Mouse (Mus musculus) layer of hippocampus, postnatal 14 days (tissue): Measurements from ENCODE around the gene Il15. TPM values are rescaled to one million over a fixed set of nuclear protein-coding genes. Genes with fewer than 3 reads are reported as not detected.

Experiments used
- DNase-seq, 2 experiments: peaks; one replicate each; pipeline ENCODE4 v3.0.0; 2021 to 2022; ENCODE audit warnings: low spot score in 2 of 2, mixed read lengths in 1 of 2
- long read RNA-seq, 2 experiments: library from polyadenylated mRNA; stranded (forward); transcript quantifications; one replicate each; pipeline ENCODE4 v2.0.0; 2021
- total RNA-seq, 2 experiments: library from RNA; stranded (reverse); gene quantifications; 2 replicates each; pipeline ENCODE4 v1.2.3; 2021

The Il15 gene
- 1 to 10 TPM; 1.7 to 1.8 TPM for total RNA-seq
- long read RNA-seq, experiment 1, partial matches to known transcripts, result 0 of 1 reads
- long read RNA-seq, experiment 1, other reads (novel, unspliced or antisense), result 1 of 1 reads
- long read RNA-seq, experiment 2, partial matches to known transcripts, result 0 of 2 reads
- long read RNA-seq, experiment 2, other reads (novel, unspliced or antisense), result 1 of 2 reads

DNA sequence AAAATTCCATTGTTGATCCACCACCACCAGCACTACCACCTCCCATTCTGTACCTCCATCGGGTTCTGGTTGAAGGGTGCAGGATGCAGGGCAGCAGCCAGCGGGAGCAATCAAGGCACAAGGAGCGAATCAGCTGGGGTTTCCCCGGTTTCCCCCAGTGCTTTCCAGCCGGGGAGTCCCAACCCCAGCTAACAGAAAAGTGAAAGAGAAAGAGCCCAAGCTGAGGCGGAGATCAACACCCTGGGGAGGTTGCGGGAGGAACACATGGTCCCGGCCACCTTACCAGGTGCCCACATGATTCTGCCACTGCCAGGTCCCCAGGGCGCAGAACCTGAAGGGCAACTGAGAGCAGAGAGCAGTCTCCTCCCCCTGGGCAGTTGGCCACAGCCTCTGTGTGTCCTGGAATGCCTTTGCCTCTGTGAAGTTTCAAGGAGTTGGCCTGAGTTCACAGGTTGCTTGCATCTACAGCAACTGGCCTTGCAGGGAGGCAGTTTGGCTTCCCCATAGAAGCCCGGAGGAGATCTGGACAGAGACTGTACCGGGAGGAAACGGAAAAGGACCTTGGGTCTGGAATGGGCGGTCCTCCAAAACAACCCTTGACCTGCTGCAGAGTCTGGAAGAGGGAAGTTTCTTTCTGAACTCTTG lies at the start of gene Il15:
Gene Il15, minus strand, starts transcription at position 537 of the 645 bp plus-strand sequence.
- DNase-seq, result peak in 1 of 2 experiments; percentile 16

DNA sequence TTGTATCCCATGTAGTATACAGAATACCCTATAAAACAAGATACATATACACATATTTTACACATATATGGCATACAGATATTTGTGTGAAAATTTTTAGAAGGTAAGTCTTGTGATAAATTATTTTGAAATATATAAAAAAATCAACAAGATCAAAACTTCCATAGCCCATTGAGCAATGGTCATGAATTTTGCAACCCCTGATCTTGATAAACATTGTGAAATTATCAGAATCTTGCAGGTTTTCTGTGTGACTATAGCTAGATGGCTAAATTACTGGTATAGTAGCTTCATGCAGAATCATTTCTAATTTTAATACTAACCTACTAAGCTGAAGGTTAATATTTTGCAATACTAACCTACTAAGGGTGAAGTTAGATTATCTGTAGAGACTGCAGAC lies 41.9 kb upstream of the Il15 start:
- no peak for DNase-seq

DNA sequence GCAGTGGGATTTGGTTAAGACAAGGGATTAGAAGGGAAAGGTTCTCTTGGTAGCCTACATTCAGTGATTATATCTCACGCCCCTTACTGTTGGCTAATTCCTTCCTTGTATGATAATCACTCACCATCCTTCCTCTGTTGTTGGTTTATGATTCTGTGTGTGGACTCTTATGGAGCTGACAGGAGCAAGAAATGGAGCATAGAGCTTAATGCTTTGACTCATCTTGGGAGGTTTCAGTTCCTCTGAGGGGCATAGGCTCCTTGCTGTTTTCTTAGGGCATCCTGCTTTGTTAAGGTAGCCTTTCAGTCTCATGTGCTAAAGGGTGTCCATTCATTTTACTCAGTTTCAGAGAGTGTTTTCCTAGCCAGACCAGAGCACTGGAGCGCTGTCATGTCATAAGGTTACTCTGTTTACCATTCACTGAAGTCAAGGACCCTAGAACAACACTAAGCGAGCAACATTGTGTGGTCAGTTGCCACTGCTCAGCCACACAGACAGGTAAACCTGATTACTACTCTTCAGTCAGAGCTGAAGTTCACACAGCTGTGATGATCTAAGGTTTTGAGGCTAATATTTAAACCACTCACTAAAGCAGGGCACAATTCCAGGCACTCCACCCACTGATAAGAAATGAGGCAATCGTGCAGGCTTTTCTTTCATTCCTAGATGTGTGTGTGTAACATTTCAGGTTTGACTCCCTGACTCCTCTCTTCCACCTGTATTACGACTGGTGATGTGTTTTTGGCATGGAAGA lies 13.7 kb upstream of the Il15 start:
- no peak for DNase-seq

DNA sequence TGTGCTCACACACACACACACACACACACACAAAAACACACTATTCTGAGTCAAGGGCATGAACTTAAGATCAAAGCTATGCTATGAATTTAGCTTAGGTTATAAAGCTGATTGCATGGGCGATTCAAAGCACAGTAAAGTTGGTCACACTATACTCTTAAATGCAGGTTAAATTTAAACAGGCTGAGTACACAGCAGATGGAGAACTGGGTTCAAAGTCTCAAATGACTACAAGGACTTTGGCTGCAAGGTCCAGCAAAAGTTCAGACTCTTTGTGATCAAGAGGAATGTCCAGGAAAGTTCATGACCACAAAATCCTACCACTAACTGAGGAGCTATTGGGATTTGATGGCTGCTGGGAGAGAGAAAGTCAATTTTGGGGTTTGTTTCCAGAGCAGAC lies 12.5 kb upstream of the Il15 start:
- DNase-seq, result no peak

DNA sequence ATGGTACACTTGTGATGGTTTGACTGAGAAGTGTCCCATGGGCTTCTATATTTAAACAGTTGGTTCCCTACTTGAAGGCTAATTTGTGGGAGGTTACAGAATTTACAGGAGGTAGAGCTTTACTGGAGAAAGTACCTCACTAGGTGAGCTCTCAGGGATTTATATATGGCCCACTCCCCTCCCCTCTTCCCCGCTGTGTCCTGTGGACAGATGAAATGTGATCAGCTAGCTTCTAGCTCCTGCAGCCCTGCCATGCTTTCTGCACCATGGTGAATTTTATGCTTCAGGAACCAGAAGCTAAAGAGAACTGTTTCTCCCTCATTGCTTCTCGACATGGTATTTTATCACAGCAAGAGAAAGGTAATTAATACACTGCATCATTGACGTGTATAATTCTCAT lies 7.1 kb upstream of the Il15 start:
- no peak for DNase-seq

DNA sequence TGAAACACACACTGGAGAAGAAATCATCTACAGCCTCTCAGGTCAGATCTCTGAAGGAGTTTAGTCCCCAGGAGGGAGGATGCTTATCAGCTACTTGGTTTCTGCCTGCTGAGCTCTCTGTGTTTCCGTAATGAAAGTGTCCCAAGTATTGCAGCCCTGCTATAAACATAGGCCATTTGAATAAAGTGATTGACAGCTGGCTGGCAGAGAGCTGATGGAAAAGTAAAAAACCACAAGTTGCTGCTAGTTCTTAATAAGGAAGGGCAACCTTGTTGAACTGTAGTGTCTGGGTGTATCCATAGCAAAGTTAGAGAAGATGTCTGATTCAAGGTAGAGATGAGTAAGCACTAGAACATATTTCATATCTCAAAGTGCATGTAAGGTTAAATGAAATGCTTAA lies 4.0 kb upstream of the Il15 start:
- DNase-seq, result no peak

DNA sequence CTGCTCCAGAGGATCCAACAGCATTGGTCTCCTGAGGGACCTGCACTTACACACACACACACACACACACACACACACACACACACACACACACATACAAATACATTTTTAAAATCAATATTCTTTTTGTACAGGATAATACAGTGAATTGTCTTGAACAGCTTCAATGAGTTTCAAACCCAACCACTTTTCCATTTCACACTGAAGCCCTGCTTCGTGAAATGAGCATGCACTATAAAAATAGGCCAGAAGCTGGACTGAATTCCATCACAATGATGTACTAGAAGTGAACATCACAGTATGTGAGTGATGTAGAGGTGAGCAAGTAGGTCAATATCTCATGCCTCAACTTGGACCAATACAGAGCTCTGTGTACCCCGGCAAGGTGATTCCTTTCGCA lies 1.0 kb upstream of the Il15 start:
- no peak for DNase-seq

DNA sequence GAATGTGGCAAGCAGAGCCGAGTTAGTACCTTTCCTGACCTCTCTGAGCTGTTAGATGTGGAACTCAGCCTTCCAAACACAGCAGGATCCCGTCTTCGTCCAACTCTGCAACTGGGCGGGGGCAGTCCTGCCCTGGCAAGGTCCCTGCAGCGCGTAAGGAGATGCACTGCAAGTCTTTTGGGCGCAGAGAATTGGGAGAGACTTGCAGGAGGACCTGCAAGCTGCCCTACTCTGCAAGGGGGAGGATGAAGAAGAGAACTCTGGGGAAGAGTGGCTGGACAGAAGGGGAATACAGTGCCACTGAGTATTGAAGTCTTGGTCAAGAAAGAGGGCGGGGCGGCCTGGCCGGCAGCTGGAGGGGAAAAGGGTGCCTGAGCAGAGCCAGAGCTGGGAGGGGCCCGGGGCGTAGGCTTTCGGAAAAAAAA lies 749 bp downstream of the Il15 start:
- no peak for DNase-seq

DNA sequence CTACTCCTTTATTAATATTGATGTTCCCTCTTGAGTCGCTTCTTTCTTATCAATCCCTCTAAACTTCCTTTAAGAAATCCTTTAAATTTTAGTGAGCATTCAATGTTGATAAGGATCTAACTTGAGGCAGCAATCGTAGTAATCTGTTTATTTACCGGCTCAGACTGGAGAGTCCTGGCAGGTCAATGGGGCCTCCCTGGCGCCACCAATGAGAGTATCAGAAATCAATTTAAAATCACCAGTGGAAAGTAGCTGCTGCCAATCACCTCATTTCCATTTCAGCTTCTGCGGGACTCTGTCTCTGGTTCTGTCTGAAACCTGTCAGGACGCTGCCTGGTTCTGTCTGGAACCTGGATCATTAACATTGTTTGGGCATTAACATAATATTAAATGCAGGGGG lies 1.5 kb downstream of the Il15 start:
- no peak for DNase-seq

DNA sequence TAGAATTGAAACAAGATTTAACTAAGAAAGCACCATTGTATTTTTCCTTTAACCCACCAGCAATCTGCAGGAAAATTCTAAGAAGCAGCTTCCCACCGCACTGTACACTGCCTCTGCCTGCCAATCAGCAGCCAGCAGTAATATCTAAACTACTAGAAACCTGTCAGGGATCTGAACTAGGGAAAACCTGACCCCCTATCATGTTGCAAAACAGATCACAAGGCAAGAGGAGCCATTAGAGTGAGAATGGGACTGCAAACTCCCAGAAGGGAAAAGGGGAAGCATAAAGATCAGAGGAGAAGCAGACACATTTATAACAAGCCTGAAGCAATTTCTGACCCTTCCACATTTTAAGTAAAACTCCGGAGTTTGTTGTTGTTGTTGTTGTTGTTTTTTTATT lies 2.0 kb downstream of the Il15 start:
- DNase-seq, result no peak

DNA sequence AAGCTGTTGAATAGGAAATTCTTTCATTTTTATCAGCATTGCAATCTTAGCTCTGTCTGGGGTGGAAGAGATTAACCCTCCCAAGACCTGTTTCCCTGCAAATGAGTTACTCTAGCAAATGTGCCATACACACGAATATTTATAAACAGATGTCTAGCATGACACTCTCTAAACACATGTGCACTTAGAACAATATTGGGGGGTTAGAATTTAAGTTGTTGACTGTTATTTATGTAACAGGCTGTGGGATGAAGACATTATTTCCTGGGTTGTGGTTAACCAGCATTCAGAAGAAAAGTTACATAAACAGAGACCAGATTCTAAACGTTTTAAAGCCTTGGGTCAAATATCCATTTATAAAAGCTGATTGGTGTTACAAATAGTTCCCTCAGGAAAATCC lies 2.6 kb downstream of the Il15 start:
- no peak for DNase-seq

DNA sequence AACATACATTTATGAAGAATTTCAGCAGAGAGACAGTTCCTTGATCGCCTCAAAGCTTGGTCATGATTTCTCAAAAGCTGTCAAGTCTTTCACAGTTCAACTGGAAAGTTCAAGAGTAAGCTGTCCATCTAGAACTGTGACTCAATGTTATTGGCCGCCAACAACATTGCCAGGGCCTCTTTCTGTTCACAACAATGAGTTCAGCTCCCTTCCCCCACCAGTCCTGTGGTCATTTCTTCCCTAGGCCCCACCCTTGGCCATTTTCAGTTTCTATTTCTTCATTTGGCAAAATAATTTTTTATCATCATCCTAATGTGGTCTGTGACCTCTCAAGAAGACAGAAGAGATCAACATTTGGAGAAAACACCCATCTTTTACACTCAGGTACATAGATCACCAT lies 4.5 kb downstream of the Il15 start:
- DNase-seq, result no peak

DNA sequence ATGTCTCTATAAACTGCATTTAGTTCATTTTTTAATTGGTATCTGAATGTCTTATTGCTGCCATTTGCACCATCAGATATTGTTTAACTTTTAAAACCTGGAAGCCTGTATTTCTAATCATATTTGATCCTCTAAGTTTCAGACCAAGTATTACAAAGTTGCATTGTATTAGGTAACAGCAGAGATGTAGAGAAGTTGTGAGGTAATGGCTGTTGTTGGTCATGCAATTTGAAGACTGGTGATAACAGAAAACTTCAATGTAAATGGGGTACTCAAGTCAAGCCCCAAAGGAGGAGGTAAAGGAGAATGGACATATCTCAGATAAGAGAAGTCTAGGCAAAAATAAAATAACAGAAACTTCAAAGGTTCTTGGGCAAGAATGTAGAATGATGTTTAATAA lies 11.8 kb downstream of the Il15 start:
- DNase-seq, result no peak

DNA sequence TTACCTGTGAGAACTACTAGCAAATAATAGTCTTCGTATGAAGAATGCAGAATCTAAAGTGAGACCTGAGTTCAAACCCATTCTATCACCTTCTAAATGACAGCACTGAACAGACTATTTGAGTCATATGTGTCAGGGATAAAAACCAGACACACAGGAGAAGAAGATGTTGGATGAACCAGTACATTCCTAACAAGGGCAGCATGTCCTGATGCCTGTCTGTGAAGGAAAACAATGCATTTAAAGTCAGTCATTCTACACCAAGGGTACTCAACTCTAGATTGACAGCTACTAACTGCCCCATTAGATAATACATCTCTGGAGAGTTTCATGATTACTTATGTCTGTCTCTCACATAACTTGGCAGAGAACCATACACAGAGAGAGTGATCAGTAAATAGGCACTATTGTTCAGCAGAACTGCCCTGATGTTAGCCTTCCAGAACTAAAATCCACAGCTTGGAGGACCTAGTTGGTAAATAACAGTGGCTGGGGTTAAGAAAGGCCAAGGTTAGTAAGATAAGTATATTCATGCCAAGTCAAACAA lies 14.6 kb downstream of the Il15 start:
- DNase-seq, result no peak

DNA sequence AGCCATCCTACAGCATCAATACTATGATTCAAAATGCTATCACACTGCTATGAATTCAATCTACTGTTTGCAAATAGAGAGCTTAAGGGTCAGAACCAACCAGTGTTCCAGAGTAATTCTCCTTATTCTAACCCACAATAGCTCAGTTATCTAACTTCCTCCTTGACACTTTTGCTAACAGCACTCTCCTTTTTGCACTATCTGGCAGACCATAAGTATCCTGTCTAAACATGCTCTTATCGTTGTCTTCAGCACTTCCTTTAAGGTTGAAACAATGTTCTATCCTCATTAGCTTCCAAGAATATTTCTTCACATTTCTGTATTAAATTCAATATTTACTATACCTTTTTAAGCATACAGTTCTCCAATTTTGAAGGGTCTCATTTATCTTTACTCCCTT lies 15.4 kb downstream of the Il15 start:
- DNase-seq, result no peak

DNA sequence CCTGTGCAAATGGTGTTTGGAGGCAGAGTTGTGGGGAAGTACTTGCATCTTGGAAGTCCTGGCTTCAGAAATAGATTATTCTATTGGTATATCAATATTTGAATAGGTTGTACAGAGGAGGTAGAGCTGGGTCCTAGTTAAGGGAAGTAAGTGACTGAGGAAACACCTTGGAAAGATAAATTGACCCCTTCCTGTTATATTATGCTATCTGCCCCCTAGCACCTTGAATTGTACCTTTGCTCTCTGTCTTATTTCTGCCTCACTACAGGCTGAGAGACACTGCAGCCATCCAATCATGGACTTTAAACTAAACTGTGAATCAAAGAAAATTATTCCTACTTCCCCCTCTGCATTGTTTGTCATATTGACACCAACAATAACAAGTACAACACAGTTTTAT lies 17.2 kb downstream of the Il15 start:
- DNase-seq, result no peak

DNA sequence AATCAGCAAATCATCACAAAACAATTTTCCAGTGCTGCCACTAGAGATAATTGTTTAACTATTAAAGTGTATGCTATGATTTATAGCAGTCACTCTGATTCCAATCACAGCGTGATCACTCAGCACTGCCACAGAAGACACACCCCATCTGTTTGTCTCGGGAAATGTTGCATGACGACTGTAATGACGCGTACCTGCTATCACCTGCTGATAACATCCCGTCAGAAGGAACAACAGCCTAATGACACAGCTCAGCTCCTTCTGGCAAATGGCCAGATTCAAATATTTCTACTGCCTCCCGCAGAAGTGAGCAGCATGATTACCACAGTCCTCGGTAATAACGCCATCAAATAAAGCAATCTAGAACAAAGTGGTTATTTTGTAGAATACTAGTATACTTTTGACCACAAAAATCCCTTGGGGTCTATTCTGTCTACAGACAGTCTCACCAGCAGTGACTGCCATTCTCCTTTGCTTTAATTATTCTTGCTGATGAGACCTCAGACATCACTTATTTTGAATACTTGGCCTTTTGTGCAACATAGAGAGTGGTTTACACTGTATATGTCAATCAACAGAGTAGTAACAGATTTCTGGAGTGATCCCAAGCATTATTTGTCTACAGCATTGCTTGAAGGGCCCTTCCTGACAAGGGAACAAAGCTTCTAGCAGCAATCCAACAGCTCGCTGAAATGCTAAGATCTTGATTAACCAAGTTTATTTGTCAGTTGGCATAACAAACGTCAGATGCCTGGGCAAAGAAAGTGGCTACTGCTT lies 18.4 kb downstream of the Il15 start:
- no peak for DNase-seq

DNA sequence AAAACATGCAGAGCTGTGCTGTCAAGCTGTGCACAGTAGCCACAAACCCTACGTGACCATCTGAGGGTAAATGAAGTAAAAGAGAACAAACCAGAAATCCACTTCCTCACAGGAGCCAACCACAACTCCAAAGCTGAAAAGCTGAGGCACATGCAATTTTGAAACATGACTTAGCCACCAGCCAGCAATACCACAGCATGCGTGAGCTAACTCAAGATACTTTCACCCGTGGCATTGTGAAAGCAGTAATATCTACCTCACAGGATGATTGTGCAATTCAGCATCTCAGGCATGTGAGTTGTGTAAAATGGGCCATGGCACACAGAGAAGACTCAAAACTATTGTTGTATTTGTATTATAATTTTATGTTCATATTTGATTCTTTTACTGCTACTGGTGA lies 19.7 kb downstream of the Il15 start:
- no peak for DNase-seq

DNA sequence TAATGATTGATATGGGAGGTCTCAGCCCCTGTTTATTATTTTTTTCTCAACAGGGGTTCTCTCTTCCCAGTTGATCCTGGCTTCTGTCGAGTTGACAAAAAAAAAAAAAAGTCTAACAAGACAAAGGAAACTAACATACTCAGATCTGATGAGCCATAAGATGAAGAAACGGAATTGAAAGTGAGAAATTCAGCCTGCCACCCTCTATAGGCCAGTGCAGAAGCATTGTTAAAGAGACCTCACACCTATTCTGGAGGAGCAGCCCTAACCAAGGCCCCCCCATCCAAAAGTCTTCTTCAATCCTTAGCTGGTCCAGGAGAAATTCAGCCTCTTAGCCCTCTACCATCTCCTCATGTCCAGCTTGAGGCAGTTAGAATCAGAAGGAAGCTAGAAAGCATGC lies 20.7 kb downstream of the Il15 start:
- no peak for DNase-seq

DNA sequence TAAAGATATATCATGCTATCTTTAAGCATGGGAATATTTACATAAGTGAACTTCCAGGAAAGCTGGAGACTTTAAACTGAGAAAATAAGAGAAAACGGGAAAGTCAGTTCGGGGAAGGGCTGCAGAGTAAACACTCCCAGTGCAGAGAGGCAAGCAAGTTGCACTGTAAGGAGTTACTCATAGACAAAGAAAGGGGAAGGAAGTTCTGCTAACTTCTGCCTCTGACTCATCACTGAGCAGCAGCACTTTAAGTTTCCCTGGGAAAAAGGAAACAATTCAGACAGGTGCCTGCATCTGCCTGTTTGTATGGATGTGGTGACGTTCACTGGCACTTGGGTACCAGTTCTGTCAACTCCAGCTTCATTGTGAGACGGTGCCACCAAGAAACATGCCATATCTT lies 28.6 kb downstream of the Il15 start:
- DNase-seq, result no peak

DNA sequence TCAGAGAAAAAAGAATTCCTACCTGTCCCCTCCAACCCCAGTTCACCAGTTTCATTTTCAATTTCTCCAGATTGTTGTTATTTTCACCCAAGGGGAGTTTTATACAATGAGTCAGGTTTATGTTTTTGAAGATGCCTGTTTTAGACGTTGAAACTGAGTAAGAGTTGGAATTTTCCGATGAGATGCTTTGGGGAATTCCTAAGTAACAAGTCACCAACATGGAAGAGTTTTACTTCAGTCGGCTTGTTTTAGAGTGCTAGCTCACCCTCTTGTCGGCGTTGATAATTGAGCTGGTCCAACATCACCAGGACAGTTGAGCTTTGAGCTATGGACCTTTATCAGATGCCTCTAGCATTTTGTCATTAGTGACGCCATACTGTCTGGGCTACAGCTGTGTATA lies 30.2 kb downstream of the Il15 start:
- DNase-seq, result no peak

DNA sequence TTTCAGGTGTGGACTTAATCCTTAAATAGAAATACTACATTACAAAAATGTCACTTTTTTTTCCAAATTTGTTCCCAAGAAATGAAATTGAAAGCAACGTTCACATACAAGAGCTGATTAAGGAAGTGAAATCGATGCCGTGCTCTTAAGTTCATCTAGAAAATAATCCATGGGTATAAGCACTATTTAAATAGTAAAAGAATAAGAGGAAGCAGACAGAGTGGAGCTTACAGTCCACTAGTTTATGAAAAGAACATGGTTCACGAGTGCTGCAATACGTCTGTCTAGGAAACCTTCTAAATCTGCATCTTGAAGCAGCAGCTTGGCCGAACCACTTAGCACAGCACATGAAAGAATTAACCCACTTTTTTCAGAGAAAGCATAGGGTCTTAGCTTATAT lies 32.4 kb downstream of the Il15 start:
- no peak for DNase-seq
